Mouse (Mus musculus): ENCODE measurements around the gene Kcnd3.

DNA sequence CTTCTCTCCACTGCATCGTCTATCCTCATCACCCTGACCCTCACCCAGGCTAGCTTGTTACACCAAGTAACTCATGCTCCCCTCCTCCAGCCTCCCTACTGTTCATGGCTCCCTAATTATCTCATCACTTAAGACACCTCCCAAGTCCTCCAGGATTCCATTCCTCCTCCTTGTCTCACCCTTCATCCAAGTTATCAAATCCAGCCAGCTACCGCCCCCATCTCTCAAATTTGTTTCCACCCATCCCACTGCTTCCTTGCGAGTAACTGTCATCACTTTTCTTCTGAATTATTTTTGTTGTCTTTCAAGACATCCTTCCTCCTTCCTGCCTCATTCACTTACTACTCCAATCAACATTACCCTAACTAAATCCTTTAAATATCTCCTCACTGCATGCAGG, 126.2 kb downstream of the Kcnd3 start:
- no peak for TF ChIP-seq CTCF (IDR thresholded peaks at IDR 0.05)
- no peak for TF ChIP-seq POLR2A (IDR thresholded peaks at IDR 0.05; ENCODE audit: insufficient read depth, low read depth, low read length)

Measured in heart, adult 2 months (tissue).